8 mouse cellular contexts compared by ENCODE assay signal in genomic region chr10:67317931-67318460, GRCm38 (mm10). TPM values are rescaled to one million over a fixed set of nuclear protein-coding genes. Genes with fewer than 3 reads are reported as not detected.
DNase-seq lines count a peak whose midpoint lies in the region; ATAC-seq and TF ChIP-seq lines count a peak whose summit lies in the region.

No protein-coding gene starts in this region.

- H3K4me3 ChIP-seq in heart, embryonic 13.5 days: peak overlapping the region; percentile 45
- peak overlapping the region; percentile 22 for H3K4me3 ChIP-seq in kidney, postnatal 0 days (replicated peaks; ENCODE audit: low read depth, low read length)
- peak overlapping the region; percentile 15 for H3K4me3 ChIP-seq in stomach, embryonic 16.5 days (replicated peaks; ENCODE audit: low read length)

- H3K4me2 ChIP-seq in heart, embryonic 13.5 days: peak overlapping the region; percentile 73
- peak overlapping the region; percentile 59 for H3K4me2 ChIP-seq in kidney, postnatal 0 days (ENCODE audit: low read length)
- H3K4me2 ChIP-seq in stomach, embryonic 16.5 days (ENCODE audit: low read depth, low read length): peak overlapping the region; percentile 56

- 1% methylated on average over 20 of the region's 20 CpGs for WGBS in heart, embryonic 13.5 days
- WGBS in kidney, postnatal 0 days: under 1% methylated on average over 20 of the region's 20 CpGs
- WGBS in stomach, embryonic 16.5 days: 3% methylated on average over 20 of the region's 20 CpGs

- peak; percentile 66 for ATAC-seq in common myeloid progenitor, adult 5-6 weeks (replicated peaks; ENCODE audit: low read depth, poor library complexity, severe bottlenecking)
- ATAC-seq in heart, embryonic 13.5 days (ENCODE audit: extremely low read depth, insufficient number of reproducible peaks, low FRiP score, low TSS enrichment): 0 out of 2 replicates have a peak, but pooled peaks have one; percentile 28
- ATAC-seq in kidney, postnatal 0 days (replicated peaks; ENCODE audit: low FRiP score, low read depth): no peak
- no peak for ATAC-seq in stomach, embryonic 16.5 days (ENCODE audit: insufficient read depth, low FRiP score)

- H3K9me3 ChIP-seq in heart, embryonic 13.5 days: no peaks in the 10 kb centered on the region
- no peaks in the 10 kb centered on the region for H3K9me3 ChIP-seq in kidney, postnatal 0 days (replicated peaks; ENCODE audit: low read length)
- H3K9me3 ChIP-seq in stomach, embryonic 16.5 days (replicated peaks; ENCODE audit: control insufficient read depth, low read length): no peaks in the 10 kb centered on the region

- peaks cover 10% of the 10 kb centered on the region for H3K4me1 ChIP-seq in heart, embryonic 13.5 days
- no peaks in the 10 kb centered on the region for H3K4me1 ChIP-seq in kidney, postnatal 0 days (replicated peaks; ENCODE audit: insufficient read depth, low read length)
- no peaks in the 10 kb centered on the region for H3K4me1 ChIP-seq in stomach, embryonic 16.5 days (ENCODE audit: control insufficient read depth, insufficient read depth, low read length)

- no peaks in the 10 kb centered on the region for H3K36me3 ChIP-seq in heart, embryonic 13.5 days
- H3K36me3 ChIP-seq in kidney, postnatal 0 days (ENCODE audit: insufficient read depth, low read length): no peaks in the 10 kb centered on the region
- H3K36me3 ChIP-seq in stomach, embryonic 16.5 days (ENCODE audit: control insufficient read depth, insufficient read depth, low read length): no peaks in the 10 kb centered on the region

- H3K27ac ChIP-seq in heart, embryonic 13.5 days (replicated peaks): no peak overlapping the region
- H3K27ac ChIP-seq in kidney, postnatal 0 days: no peak overlapping the region
- H3K27ac ChIP-seq in stomach, embryonic 16.5 days (ENCODE audit: low read length): no peak overlapping the region

- no peak for TF ChIP-seq CTCF in kidney, postnatal 0 days (IDR thresholded peaks at IDR 0.05; ENCODE audit: low read depth)

- H3K27me3 ChIP-seq in heart, embryonic 13.5 days (replicated peaks): peaks cover 34% of the 10 kb centered on the region
- no peaks in the 10 kb centered on the region for H3K27me3 ChIP-seq in kidney, postnatal 0 days (ENCODE audit: insufficient read depth, low read length)
- no peaks in the 10 kb centered on the region for H3K27me3 ChIP-seq in stomach, embryonic 16.5 days (ENCODE audit: control insufficient read depth, insufficient read depth, low read length)

- DNase-seq in cerebellum, postnatal 14 days: peak; percentile 31 to 44
- no peak for DNase-seq in cerebellum, adult 9-10 months
- DNase-seq in kidney, postnatal 0 days (ENCODE audit: low spot score): peak; percentile 77
- peak; percentile 33 for DNase-seq in lung, postnatal 25 days (ENCODE audit: low spot score)
- no peak for DNase-seq in T-cell, adult 2 months (ENCODE audit: low spot score)

- H3K9ac ChIP-seq in heart, embryonic 13.5 days: peak overlapping the region; percentile 72
- H3K9ac ChIP-seq in kidney, postnatal 0 days (ENCODE audit: low read depth, low read length): 0 out of 2 replicates have a peak overlapping the region, but pooled peaks have one; percentile 3
- H3K9ac ChIP-seq in stomach, embryonic 16.5 days (ENCODE audit: low read length): 0 out of 2 replicates have a peak overlapping the region, but pooled peaks have one; percentile 11

RNA-seq across cellular contexts. Expression of gene Nrbf2, which starts 32.9 kb away (rescaled TPM):
- total RNA-seq in common myeloid progenitor, adult 5-6 weeks (2017): 25.1 and 25.7 TPM in 2 replicates
- 27.9 and 30.6 TPM in 2 replicates for polyA plus RNA-seq in heart, embryonic 13.5 days (2015; fragmentation: Nextera tagmentation; extraction: Ambion mirVana)
- 38.1 and 39.4 TPM in 2 replicates for polyA plus RNA-seq in kidney, postnatal 0 days (2015; fragmentation: Nextera tagmentation; extraction: Ambion mirVana)
- 35.7 and 37.6 TPM in 2 replicates for polyA plus RNA-seq in stomach, embryonic 16.5 days (2015; fragmentation: Nextera tagmentation; extraction: Ambion mirVana)

Comparison
In these comparisons a context has a peak if more than half of its experiments do, and no peak if none do; other contexts are left out.
1. DNase-seq: peak in cerebellum, postnatal 14 days (2 of 2), kidney, postnatal 0 days (single experiment) and lung, postnatal 25 days (single experiment); none in cerebellum, adult 9-10 months (single experiment) and T-cell, adult 2 months (single experiment).
2. ATAC-seq: peak in common myeloid progenitor, adult 5-6 weeks (single experiment) and heart, embryonic 13.5 days (single experiment); none in kidney, postnatal 0 days (single experiment) and stomach, embryonic 16.5 days (single experiment).
3. H3K9ac ChIP-seq: peak in every context shown above with its lines; median percentile 72 in heart, embryonic 13.5 days; 11 in stomach, embryonic 16.5 days; 3 in kidney, postnatal 0 days.
4. Peak in every context shown above with its lines, with median percentiles within 50 percentile points of each other: H3K4me2 ChIP-seq and H3K4me3 ChIP-seq.